Mouse (Mus musculus) kidney, postnatal 25 days (tissue): ENCODE measurements around the gene Gm49510.
A peak's percentile ranks its signal among the peaks of the same experiment; 100 is the strongest.

ENCODE experiments used
- DNase-seq, 2 experiments: peaks; one replicate each; pipeline ENCODE4 v3.0.0; 2021; ENCODE audit warnings: mixed read lengths in 2 of 2

The Gm49510 gene

DNA sequence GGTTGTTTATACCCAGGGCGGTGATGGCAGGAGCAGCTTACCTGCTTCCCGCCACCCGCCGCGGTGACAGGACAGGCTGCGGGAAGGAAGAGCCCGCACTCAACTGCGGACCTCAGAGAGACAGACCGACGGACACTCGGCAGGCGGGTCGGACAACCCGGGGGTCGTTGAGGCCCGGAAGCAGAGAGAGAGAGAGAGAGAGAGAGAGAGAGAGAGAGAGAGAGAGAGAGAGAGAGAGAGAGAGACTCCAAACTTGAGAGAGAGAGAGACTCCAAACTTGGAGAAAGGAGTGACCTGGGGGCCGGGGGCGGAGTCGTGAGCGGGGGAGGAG is at the start of gene Gm49510:
TSS of gene Gm49510 (plus strand) at position 259 of the 331 bp plus-strand sequence.
- DNase-seq = no peak

GRCm38 (mm10) chr15:78850059-78850824 is 49.2 kb upstream of the Gm49510 start:
- peak in 1 of 2 experiments; percentile 63 for DNase-seq

- peak in 1 of 2 experiments; percentile 44 for DNase-seq
These were observed 48.5 kb upstream of the Gm49510 start for GRCm38 (mm10) chr15:78850944-78851343.

- DNase-seq = peak; percentile 93 to 97
These were observed 47.8 kb upstream of the Gm49510 start for GRCm38 (mm10) chr15:78851505-78852153.

DNA sequence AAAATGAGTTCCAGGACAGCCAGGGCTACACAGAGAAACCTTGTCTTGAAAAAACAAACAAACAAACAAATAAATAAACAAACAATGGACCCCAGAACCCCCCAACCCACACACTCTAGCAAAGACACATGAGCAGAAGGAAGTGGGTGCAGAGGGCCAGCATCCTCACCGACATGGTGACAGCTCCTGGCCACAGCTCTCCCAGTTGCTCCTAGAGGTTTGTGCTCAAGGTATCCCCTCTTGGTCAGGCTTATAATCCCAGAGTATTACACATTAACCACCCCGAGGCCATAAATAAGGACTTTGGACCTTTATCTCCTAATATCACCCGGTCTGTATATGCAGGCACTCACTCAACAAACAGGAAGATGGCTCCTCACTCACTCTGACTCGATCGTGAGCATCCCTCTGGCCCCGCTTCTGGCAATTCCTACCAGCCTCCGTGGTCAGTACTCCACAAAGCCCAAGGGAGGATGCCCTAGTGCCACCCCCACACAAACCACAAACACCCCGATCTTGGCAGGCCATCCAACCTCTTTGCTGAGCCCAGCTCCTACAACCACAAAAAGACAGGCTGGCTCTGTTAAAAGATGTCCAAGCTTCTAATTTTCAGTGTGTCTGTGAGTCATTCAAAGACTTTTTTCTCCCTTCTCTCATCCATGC is 44.0 kb upstream of the Gm49510 start, which contains the start of gene Lgals2:
TSS of gene Lgals2 (minus strand) at position 227 of the 663 bp plus-strand sequence.
- no peak for DNase-seq

DNA sequence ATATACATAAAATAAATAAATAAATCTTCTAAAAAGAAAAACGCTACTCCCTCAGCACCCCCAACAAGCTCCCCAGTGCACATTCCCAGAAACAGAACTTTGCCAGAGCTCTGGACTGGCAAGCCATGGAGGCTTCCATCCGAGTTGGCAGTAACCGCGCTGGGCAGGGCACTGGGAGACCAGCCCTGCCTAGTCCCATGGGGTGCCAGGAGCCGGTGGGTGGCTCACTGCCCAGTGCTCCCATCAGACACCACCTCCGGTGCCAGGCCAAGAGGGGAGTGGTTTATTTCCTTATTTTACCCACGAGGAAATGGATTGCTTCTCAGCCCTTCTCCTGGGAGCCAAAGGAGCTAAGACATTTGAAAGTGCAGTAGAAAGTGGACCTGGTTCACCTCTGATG is 42.5 kb upstream of the Gm49510 start:
- peak in 1 of 2 experiments; percentile 65 for DNase-seq

- no peak for DNase-seq
These were observed 40.2 kb upstream of the Gm49510 start for GRCm38 (mm10) chr15:78859311-78859710.

- DNase-seq = peak in 1 of 2 experiments; percentile 37
These were observed 39.8 kb upstream of the Gm49510 start for GRCm38 (mm10) chr15:78859714-78860113.

DNA sequence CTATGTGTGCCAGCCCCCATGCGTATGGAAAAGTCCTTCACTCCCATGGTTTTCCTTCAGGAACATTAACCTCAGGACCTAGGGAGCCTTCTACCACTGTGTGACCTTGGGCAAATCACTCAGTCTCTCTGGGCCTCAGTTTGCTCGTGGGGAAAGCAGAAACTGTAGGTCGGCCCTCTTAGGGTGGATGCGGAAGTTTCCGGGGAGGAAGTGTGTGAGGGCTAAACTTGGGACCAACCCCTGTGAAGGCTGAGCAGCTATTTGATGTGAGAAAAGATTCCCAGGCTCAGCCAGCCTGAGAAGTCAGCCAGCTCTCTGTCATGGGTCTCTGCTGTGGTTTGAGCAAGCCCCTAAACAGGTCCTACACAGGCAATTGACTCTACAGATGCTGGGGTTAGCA is 37.2 kb upstream of the Gm49510 start:
- DNase-seq = no peak

GRCm38 (mm10) chr15:78863154-78863553 is 36.3 kb upstream of the Gm49510 start:
- no peak for DNase-seq

DNA sequence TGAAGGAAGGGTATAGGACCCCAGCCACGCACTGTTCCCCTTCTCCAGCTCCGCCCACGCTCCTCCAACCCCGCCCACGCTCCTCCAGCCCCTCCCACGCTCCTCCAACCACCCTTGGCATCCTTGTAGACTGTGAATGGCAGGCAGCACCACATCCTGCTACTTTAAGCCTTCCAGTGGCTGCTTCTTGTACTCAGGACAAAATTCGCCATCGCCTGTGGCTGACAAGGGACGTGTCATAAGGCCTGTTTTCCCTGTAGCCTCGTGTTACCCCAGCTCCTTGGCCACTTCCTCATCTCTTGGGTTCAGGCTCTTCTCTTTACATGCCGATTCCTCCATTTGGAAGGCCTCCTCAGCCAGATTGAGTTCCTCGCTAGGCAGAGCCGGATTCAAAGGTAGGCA is 35.6 kb upstream of the Gm49510 start:
- DNase-seq = peak in 1 of 2 experiments; percentile 36

GRCm38 (mm10) chr15:78868398-78868797 is 31.1 kb upstream of the Gm49510 start:
- DNase-seq = peak; percentile 64 to 79

- DNase-seq = no peak
These were observed 30.6 kb upstream of the Gm49510 start for GRCm38 (mm10) chr15:78868826-78869233.

DNA sequence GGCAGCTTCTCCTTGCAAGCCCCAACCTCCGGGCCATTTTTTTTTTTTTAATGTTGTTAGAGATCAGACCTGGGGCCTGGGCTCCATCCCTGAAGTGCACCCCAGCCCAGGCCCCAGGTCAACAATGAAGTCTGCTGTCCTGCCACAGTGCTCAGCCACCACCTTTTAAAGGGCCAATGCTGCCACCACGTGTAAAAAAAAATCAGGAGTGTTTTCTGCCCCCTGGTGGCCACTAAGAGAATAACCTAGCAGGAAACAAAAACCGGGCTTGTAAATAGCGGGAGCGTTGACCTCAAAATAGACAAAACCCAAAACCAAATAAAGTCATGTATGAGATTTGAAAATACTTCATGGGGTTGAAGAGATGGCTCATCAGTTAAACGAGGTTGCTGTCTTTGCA is 29.7 kb upstream of the Gm49510 start:
- DNase-seq = peak; percentile 57 to 63

GRCm38 (mm10) chr15:78872021-78872608 is 27.4 kb upstream of the Gm49510 start:
- DNase-seq = no peak

- no peak for DNase-seq
These were observed 25.5 kb upstream of the Gm49510 start for GRCm38 (mm10) chr15:78873803-78874435.

- no peak for DNase-seq
These were observed 24.5 kb upstream of the Gm49510 start for GRCm38 (mm10) chr15:78874989-78875388.

- DNase-seq = no peak
These were observed 23.9 kb upstream of the Gm49510 start for GRCm38 (mm10) chr15:78875537-78875936.

- peak; percentile 92 to 95 for DNase-seq
These were observed 23.2 kb upstream of the Gm49510 start for GRCm38 (mm10) chr15:78876258-78876696.

GRCm38 (mm10) chr15:78876991-78877809 is 22.3 kb upstream of the Gm49510 start, which contains the start of gene Gga1:
TSS of gene Gga1 (plus strand) at chr15:78877190.
- peak; percentile 95 to 97 for DNase-seq

- peak; percentile 30 to 63 for DNase-seq
These were observed 21.6 kb upstream of the Gm49510 start for GRCm38 (mm10) chr15:78877810-78878390.
